Mouse (Mus musculus): Measurements from ENCODE around the gene Tada2a. TPM values are rescaled to one million over a fixed set of nuclear protein-coding genes. Genes with fewer than 3 reads are reported as not detected.
A peak's percentile ranks its signal among the peaks of the same experiment; 100 is the strongest.

Gene Tada2a
- polyA plus RNA-seq, 1 experiment from 2014 or later, result 40.2 TPM

GRCm38 (mm10) chr11:84069034-84069370, 60.4 kb downstream of the Tada2a start, which contains the start of gene Dusp14:
Gene Dusp14 (minus strand): TSS chr11:84069261.
- peak within 1 kb of the TSS; percentile 70 for H3K9ac ChIP-seq (replicated peaks; ENCODE audit: low read depth, low read length)
- no peaks in the 10 kb centered on the region for H3K36me3 ChIP-seq (ENCODE audit: control insufficient read depth, insufficient read depth)
- WGBS, result 24% methylated on average over 11 of the region's 11 CpGs
- H3K27me3 ChIP-seq (replicated peaks; ENCODE audit: control insufficient read depth, insufficient read depth, low read length), result 0 out of 2 replicates have a peak, but pooled peaks cover 8% of the 10 kb centered on the region
- H3K4me3 ChIP-seq (replicated peaks; ENCODE audit: low read length), result peak within 1 kb of the TSS; percentile 70
- peaks cover 22% of the 10 kb centered on the region for H3K4me1 ChIP-seq (replicated peaks; ENCODE audit: control insufficient read depth, insufficient read depth, low read length)
- peak within 1 kb of the TSS; percentile 72 for H3K4me2 ChIP-seq (ENCODE audit: low read length)
- ATAC-seq, result no peak
- H3K9me3 ChIP-seq (ENCODE audit: control insufficient read depth, low read length), result no peaks in the 10 kb centered on the region
- no peak within 1 kb of the TSS for H3K27ac ChIP-seq (ENCODE audit: low read length)

GRCm38 (mm10) chr11:84068191-84069033, 61.0 kb downstream of the Tada2a start:
- WGBS, result 3% methylated on average over 61 of the region's 63 CpGs
- H3K4me2 ChIP-seq (ENCODE audit: low read length), result peak overlapping the region; percentile 72
- no peak overlapping the region for H3K27ac ChIP-seq (ENCODE audit: low read length)
- H3K4me3 ChIP-seq (replicated peaks; ENCODE audit: low read length), result peak overlapping the region; percentile 70
- H3K4me1 ChIP-seq (replicated peaks; ENCODE audit: control insufficient read depth, insufficient read depth, low read length), result peaks cover 22% of the 10 kb centered on the region
- H3K9ac ChIP-seq (replicated peaks; ENCODE audit: low read depth, low read length), result peak overlapping the region; percentile 70
- no peaks in the 10 kb centered on the region for H3K36me3 ChIP-seq (ENCODE audit: control insufficient read depth, insufficient read depth)
- peak; percentile 78 for ATAC-seq
- 0 out of 2 replicates have a peak, but pooled peaks cover 8% of the 10 kb centered on the region for H3K27me3 ChIP-seq (replicated peaks; ENCODE audit: control insufficient read depth, insufficient read depth, low read length)
- H3K9me3 ChIP-seq (ENCODE audit: control insufficient read depth, low read length), result no peaks in the 10 kb centered on the region

GRCm38 (mm10) chr11:84067720-84068190, 61.6 kb downstream of the Tada2a start:
- Histone ChIP-seq H3K4me3 (replicated peaks; ENCODE audit: low read length) (peak overlapping the region; percentile 70), H3K9me3 (ENCODE audit: control insufficient read depth, low read length) (no peaks in the 10 kb centered on the region), H3K4me2 (ENCODE audit: low read length) (peak overlapping the region; percentile 72), H3K27ac (ENCODE audit: low read length) (no peak overlapping the region), H3K4me1 (replicated peaks; ENCODE audit: control insufficient read depth, insufficient read depth, low read length) (peaks cover 20% of the 10 kb centered on the region), H3K36me3 (ENCODE audit: control insufficient read depth, insufficient read depth) (no peaks in the 10 kb centered on the region), H3K9ac (replicated peaks; ENCODE audit: low read depth, low read length) (peak overlapping the region; percentile 70), H3K27me3 (replicated peaks; ENCODE audit: control insufficient read depth, insufficient read depth, low read length) (0 out of 2 replicates have a peak, but pooled peaks cover 8% of the 10 kb centered on the region)
- peak; percentile 47; the same call in 1 of the 2 replicates for ATAC-seq
- WGBS, result 1% methylated on average over 21 of the region's 21 CpGs

GRCm38 (mm10) chr11:84066927-84067645, 62.3 kb downstream of the Tada2a start:
- Histone ChIP-seq H3K4me3 (replicated peaks; ENCODE audit: low read length) (peak overlapping the region; percentile 70), H3K9me3 (ENCODE audit: control insufficient read depth, low read length) (no peaks in the 10 kb centered on the region), H3K27me3 (replicated peaks; ENCODE audit: control insufficient read depth, insufficient read depth, low read length) (0 out of 2 replicates have a peak, but pooled peaks cover 8% of the 10 kb centered on the region), H3K36me3 (ENCODE audit: control insufficient read depth, insufficient read depth) (no peaks in the 10 kb centered on the region), H3K27ac (ENCODE audit: low read length) (no peak overlapping the region), H3K9ac (replicated peaks; ENCODE audit: low read depth, low read length) (peak overlapping the region; percentile 19; the same call in 1 of the 2 replicates), H3K4me1 (replicated peaks; ENCODE audit: control insufficient read depth, insufficient read depth, low read length) (peaks cover 20% of the 10 kb centered on the region), H3K4me2 (ENCODE audit: low read length) (peak overlapping the region; percentile 72)
- ATAC-seq, result no peak
- 5% methylated on average over 18 of the region's 18 CpGs for WGBS

GRCm38 (mm10) chr11:84066071-84066481, 63.3 kb downstream of the Tada2a start:
- peak overlapping the region; percentile 32 for H3K4me2 ChIP-seq (ENCODE audit: low read length)
- no peak for ATAC-seq
- H3K9me3 ChIP-seq (ENCODE audit: control insufficient read depth, low read length), result no peaks in the 10 kb centered on the region
- peaks cover 20% of the 10 kb centered on the region for H3K4me1 ChIP-seq (replicated peaks; ENCODE audit: control insufficient read depth, insufficient read depth, low read length)
- WGBS, result 10% methylated on average over 11 of the region's 11 CpGs
- no peaks in the 10 kb centered on the region for H3K36me3 ChIP-seq (ENCODE audit: control insufficient read depth, insufficient read depth)
- H3K9ac ChIP-seq (replicated peaks; ENCODE audit: low read depth, low read length), result no peak overlapping the region
- H3K27me3 ChIP-seq (replicated peaks; ENCODE audit: control insufficient read depth, insufficient read depth, low read length), result 0 out of 2 replicates have a peak, but pooled peaks cover 8% of the 10 kb centered on the region
- H3K27ac ChIP-seq (ENCODE audit: low read length), result no peak overlapping the region
- H3K4me3 ChIP-seq (replicated peaks; ENCODE audit: low read length), result peak overlapping the region; percentile 22; the same call in 1 of the 2 replicates

- Histone ChIP-seq H3K27me3 (replicated peaks; ENCODE audit: control insufficient read depth, insufficient read depth, low read length) (0 out of 2 replicates have a peak, but pooled peaks cover 4% of the 10 kb centered on the region), H3K4me2 (ENCODE audit: low read length) (no peak overlapping the region), H3K27ac (ENCODE audit: low read length) (no peak overlapping the region), H3K4me1 (replicated peaks; ENCODE audit: control insufficient read depth, insufficient read depth, low read length) (peaks cover 20% of the 10 kb centered on the region), H3K4me3 (replicated peaks; ENCODE audit: low read length) (no peak overlapping the region), H3K9me3 (ENCODE audit: control insufficient read depth, low read length) (no peaks in the 10 kb centered on the region), H3K36me3 (ENCODE audit: control insufficient read depth, insufficient read depth) (no peaks in the 10 kb centered on the region), H3K9ac (replicated peaks; ENCODE audit: low read depth, low read length) (no peak overlapping the region)
- 89% methylated on average over 3 of the region's 3 CpGs for WGBS
- no peak for ATAC-seq
Measured at GRCm38 (mm10) chr11:84063631-84064209, 65.7 kb downstream of the Tada2a start.

- H3K4me2 ChIP-seq (ENCODE audit: low read length), result no peak overlapping the region
- ATAC-seq, result no peak
- 0 out of 2 replicates have a peak, but pooled peaks cover 4% of the 10 kb centered on the region for H3K27me3 ChIP-seq (replicated peaks; ENCODE audit: control insufficient read depth, insufficient read depth, low read length)
- no peak overlapping the region for H3K27ac ChIP-seq (ENCODE audit: low read length)
- H3K36me3 ChIP-seq (ENCODE audit: control insufficient read depth, insufficient read depth), result no peaks in the 10 kb centered on the region
- H3K4me3 ChIP-seq (replicated peaks; ENCODE audit: low read length), result no peak overlapping the region
- peaks cover 18% of the 10 kb centered on the region for H3K4me1 ChIP-seq (replicated peaks; ENCODE audit: control insufficient read depth, insufficient read depth, low read length)
- no peaks in the 10 kb centered on the region for H3K9me3 ChIP-seq (ENCODE audit: control insufficient read depth, low read length)
- 74% methylated on average over 2 of the region's 2 CpGs for WGBS
- H3K9ac ChIP-seq (replicated peaks; ENCODE audit: low read depth, low read length), result no peak overlapping the region
Measured at GRCm38 (mm10) chr11:84062805-84063204, 66.6 kb downstream of the Tada2a start.

- Histone ChIP-seq H3K9ac (replicated peaks; ENCODE audit: low read depth, low read length) (no peak overlapping the region), H3K4me2 (ENCODE audit: low read length) (no peak overlapping the region), H3K9me3 (ENCODE audit: control insufficient read depth, low read length) (no peaks in the 10 kb centered on the region), H3K36me3 (ENCODE audit: control insufficient read depth, insufficient read depth) (no peaks in the 10 kb centered on the region), H3K27me3 (replicated peaks; ENCODE audit: control insufficient read depth, insufficient read depth, low read length) (0 out of 2 replicates have a peak, but pooled peaks cover under 1% of the 10 kb centered on the region), H3K4me3 (replicated peaks; ENCODE audit: low read length) (no peak overlapping the region), H3K27ac (ENCODE audit: low read length) (no peak overlapping the region), H3K4me1 (replicated peaks; ENCODE audit: control insufficient read depth, insufficient read depth, low read length) (peaks cover 9% of the 10 kb centered on the region)
- ATAC-seq, result no peak
- WGBS, result 96% methylated on average over 2 of the region's 2 CpGs
Measured at GRCm38 (mm10) chr11:84061881-84062280, 67.5 kb downstream of the Tada2a start.
